Mouse (Mus musculus): ENCODE results near the gene Mrpl14. TPM values are rescaled to one million over a fixed set of nuclear protein-coding genes. Genes with fewer than 3 reads are reported as not detected.

Mrpl14 gene
- total RNA-seq, 2 experiments from 2014 or later, result 42.0 to 45.8 TPM

DNA sequence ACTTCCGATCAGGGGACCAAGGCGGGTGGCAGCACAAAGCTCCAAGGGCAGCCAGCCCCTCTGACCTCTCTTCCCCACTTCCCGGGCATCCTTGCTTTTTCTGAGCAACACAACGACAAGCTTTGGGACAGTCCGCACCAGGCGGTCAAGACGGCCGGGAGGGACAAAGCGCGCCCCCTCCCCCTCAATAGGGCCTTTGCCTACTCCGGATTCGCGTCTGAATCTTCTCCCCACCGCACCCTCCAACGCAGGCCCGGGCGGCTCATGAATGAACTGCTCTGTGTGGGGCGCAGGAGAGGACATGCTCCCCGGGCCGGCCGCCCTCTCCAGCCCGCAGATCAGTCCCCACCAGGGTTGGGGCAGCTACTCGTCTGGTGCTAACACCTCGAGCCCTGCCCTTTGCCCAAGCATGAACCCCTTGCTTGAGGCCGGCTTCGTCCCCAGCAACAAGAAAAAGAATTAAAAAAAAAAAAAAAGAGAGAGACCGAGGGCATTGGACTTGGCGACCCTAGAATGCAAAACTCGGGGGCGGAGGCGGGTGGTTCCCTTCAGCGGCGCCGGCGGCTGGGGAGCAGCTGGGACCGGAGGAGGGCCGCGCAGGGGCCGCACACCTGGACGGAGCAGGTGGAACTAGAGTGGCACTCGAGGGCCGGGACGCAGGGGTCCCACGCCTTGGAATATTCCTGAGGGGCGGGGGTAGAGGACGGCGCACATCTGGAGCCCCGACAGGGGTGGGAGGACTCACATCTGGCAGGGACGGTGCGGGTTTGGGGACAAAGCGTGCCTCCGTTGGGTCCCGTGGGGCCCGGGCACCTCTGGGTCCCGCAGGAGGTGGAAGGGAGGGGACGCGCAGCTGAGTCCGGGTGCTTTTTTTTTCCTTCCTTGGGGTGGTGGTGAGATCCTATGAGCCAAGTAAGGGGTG lies 690 bp upstream of the Mrpl14 start:
- peak; percentile 48 to 49 for DNase-seq (ENCODE audit: low spot score in 2 of 2)

DNA sequence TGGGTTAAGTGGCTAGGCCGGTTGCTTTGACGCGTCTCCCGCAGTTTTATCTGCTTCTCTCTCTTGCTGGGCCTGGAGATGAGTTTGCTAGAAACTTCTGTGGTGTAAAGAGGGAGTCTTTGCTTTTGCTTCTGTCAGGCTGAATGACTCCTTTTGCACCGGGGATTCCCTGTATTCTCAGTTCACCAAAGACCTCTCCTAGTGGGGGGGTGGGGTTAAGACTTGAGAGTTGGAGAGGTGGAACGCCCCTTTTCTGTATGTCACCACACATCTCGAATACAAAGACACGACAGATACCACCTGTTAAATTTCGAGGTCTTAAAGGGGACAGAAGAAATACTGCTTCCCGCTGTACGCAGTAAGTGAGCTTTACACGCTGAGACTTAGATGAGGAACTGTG lies 594 bp downstream of the Mrpl14 start, which contains the start of gene Tmem63b:
Tmem63b (minus strand) TSS at position 190 of the 400 bp plus-strand sequence.
- DNase-seq (ENCODE audit: low spot score in 2 of 2), result no peak

DNA sequence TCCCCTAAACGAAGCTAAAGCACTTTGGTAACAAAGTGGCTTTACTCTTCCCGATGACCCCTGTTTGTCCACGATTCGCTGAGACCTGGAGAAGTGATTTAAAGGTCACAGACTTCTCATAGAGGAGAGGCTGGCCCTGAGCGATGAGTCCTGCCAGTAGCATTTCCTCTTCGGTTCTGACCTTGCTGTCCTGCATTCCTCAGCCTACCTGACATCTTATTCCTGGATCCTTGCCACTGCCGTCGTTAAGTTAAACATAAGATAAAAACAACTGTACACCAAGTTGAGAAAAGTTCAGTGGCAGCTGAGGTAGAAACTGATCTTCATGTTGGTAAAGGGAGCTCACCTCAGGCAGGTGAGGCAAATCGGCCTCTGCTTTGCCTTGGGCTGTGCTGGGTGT lies 3.0 kb downstream of the Mrpl14 start:
- no peak for DNase-seq (ENCODE audit: low spot score in 2 of 2)

DNA sequence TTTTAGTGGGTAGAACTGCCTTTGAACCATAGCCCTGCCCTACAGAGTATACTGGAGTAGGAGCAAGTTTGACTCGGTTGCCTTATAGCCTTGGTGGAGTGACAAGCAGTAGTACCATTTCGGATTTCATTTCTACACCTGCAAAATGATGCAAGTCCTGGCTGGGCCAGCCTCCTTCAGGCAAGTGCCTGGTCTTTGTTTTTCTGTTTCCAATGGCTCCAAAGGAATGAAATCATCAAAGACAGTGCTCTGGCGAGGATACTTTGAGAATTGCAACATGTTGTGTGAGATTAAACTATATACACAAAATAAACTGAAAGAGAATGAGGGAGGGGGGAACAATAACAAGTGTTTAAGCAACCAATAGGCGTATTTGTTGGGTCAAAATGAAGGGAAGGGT lies 3.9 kb downstream of the Mrpl14 start:
- no peak for DNase-seq (ENCODE audit: low spot score in 2 of 2)

DNA sequence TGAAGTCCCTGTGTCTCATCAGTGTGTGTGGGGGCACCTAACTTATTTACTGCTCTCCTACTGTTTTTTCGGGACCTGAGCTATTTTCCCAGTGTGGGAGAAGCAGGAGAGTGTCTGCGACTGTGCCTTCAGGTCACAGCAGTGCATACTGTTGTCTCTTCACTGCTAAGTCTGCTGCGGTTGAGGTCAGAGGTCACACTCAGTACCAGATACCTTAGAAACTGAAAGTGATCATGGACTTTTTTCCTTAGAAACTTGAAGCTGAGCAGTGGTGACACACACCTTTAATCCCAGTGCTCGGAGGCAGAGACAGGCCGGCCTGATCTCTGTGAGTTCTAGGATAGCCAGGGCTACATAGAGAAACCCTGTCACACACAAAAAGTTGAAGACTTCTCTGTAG lies 6.0 kb downstream of the Mrpl14 start:
- DNase-seq (ENCODE audit: low spot score in 2 of 2), result no peak

DNA sequence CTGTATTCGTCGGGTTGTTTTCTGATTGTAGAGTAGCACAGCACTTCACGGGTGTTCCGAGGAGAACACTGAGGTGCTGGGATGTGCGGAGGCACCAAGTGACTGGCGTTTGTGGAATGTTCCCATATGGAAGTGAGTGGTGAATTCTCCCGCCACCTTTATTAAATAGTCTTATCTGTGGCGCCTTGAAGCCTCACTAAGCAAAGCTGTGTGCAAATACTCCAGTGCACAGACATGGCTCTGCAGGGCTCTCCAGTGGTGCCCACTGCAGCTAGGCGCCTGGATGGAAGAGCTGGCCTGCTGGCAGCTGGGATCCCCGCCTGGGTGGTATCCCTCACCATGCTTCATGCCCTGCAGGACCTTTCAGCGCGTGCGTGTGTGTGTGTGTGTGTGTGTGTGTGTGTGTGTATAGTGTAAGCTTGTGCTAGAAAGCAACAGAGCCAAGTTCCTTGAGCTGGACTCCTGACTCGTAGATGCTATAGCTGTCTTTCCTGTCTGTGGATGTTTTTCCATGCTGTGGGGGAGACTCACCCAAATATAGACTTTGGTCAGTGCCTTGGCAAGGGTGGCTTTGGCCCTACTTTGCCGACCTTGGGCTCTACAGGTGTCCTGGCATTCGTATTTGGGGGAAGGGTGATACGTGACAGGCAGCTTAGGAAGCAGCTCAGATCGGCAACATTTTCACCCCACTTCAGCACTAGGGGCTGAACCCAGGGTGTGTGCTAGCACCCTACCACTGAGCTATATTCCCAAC lies 7.9 kb downstream of the Mrpl14 start:
- DNase-seq (ENCODE audit: low spot score in 2 of 2), result no peak

DNA sequence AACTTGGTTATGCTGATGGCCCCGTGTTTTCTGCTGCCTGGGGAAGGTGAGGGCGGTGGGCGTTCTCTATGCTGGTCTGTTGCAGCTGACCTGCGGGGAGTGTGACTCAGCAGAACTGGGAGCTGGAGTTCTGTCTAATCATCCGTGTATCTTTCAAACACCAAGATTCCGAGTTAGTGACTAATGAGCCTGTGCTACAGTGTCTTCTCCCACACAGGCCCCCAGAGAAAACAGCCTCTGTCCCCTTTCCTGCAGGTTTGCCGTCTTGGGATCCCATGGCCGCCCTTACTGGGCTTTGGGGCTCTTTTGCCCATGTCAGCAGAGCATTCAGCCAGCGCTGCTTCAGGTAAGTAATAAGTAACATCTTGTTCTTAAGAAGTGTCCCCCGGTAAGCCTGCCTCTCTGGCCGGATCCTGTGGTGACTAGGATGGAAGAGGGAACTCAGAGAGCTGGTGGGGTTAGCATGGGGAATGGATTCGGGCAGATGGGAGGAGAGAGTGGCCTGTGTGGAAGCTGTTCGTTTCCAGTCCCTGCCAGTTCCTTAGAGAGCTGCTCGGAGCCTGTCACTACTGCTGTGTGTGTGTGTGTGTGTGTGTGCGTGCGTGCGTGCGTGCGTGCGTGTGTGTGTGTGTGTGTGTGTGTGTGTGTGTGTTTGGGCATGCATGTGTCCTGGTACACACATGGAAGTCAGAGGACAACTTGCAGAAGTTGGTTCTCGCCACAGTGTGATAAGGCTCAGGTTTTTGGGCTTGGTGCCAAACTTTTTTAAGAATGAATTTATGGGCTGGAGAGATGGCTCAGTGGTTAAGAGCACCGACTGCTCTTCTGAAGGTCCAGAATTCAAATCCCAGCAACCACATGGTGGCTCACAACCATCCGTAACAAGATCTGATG lies 9.4 kb downstream of the Mrpl14 start:
- no peak for DNase-seq (ENCODE audit: low spot score in 2 of 2)

DNA sequence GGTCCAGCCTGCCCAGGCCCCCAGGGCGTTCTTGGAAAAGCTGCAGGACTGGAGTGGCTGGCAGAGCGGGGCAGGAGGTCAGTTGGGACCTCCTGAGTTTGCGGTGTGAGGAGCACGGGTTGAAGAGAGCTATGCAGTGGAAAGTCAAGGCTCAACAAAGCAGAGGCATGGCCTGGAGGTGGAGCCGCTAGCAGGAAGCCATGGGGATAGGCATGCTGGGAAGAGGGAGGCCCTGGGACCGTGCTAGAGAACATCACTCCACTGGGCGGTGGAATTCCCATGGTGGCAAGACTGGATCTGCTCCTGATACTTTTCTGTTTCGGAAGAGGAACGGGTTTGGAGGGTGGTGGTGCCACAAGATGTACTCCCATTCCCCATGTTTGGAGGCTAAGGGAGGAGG lies 10.9 kb downstream of the Mrpl14 start:
- no peak for DNase-seq (ENCODE audit: low spot score in 2 of 2)

DNA sequence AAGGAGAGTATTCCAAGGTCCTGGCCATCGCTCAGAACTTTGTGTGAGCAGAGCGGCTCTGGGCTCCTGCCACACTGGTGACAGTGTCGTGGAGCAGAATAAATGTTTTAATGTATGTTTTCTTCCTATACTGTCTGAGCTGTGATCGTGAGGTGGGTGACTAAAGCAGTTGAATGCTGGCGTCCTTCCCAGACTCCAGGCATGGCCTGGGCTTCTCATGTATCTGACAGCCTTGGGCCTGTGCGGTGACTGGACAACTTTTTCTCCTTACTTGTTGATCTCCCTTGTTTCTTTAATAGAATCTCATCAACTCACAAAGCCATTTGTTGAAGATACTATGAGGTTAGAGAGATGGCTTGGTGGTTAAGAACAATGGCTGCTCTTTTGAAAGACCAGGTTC lies 12.2 kb downstream of the Mrpl14 start:
- DNase-seq (ENCODE audit: low spot score in 2 of 2), result no peak

DNA sequence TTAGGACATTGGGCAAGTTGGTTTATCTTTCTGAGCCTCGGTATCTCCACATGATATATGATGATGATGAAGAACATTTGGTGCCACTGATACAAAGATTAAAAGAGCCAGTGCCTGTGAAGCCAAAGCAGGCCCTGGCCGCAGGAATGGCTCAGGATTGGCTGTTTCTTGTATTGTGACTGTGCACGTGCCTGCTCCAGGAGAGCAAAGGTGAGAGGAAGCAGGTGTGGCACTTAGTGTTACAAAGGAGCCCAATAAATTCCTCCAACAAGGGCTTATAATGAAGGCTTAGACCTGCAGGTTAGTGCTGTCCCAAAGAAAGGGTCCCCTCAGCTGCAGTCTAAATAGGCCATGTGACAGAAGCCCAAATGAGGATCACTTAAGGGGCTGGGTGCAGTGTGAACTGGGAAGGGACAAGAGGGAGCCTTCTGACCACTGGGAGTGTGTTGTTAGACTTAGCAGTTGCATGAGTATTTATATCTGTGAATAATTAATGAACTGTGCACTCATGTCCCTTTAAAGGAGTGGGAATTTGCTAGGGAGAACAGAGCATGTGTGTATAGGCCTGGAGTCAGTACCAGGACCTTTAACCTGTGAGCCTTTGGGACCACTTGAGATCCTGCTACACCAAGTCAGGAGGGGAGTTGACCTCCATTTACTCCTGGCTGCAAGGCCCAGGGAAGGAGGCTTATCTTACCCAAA lies 13.1 kb downstream of the Mrpl14 start:
- DNase-seq (ENCODE audit: low spot score in 2 of 2), result no peak

DNA sequence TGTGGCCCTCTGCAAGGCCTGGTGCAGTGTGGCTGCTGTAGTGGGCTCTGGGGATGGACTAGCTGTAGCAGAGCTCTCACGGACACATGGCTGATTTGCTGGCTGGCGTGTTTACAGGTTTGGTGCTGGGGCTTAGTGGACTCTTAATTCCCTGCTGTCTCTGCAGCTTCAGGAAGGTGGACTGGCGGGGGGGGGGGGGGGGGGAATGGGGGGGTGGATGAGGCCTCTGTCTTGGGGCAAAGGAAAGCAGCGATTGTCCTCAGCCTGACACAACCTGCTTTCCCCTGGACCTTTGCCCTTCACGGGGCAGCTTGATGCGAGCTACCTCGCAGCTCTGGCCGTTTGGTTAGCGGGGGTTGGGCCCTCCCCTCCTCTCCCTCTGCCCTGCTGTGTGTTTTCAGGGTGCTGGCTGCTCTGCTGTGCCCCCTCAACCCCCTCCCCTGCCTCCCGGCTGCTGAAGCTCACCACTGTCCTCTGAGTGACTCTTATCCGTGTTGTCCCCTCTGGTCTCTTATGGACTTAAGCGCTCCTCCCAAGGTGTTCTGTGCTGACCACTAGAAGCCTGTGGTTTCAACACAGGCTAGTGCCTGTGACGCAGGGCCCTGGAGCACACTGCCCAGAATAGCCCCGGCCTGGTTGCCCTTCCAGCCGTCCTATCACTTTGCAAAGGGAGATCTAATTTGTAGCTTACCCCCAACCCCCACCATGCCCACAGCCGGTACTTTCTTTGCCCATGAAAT lies 14.5 kb downstream of the Mrpl14 start:
- DNase-seq (ENCODE audit: low spot score in 2 of 2), result no peak

DNA sequence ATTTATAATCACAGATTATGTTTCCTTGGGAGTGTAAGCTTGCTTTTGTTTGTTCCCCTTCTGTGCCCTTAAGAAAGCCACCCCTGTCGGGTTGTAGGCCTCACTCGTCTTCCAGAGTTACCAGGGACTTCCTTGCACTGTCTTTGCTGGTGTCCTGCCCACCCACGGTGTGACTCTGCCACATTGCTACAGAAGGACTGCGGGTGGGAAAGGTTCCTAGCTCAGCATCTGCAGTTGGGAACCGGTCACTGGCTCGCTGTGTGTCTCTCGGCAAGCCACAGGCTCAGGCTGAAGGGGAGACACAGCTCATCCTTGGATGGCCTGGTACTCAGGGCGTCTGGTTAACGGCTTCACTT lies 15.1 kb downstream of the Mrpl14 start:
- DNase-seq (ENCODE audit: low spot score in 2 of 2), result no peak

DNA sequence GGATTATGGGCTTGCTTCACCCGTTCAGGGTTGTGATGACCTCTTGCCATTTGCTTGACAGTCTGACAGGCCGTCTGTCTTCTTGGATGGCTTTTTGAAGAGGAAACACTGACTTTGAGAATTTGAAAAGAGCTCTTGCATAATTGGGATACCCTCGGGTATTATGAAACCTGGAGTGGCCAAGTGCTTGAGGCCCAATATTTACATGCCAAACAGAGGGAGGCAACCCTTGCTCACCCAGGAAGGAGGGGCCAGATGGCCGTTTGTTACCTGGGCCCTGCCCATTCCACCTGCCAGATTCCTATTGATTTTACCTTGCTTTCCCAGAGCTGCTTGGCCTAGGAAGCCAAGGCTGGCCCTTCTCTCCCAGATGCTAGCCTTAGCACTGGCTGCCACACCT lies 16.1 kb downstream of the Mrpl14 start:
- DNase-seq (ENCODE audit: low spot score in 2 of 2), result no peak

DNA sequence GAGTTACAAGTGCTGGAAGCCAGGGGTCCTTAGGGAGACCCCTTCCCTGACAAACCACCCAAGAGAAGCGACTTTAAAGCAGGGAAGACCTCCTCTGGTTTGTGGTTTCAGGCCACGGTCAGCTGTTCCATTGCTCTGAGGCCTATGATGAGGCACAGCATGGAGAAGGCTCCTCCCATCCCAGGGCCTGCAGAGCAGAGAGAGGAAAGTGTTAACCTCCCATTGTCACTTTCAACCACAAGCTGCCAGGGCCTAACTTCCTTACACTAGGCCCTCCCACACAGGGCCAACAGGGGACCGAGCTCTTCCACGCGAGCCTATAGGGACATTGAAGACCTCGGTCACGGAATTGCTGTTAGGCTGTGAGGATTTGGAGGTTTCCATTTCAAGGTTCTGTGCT lies 17.1 kb downstream of the Mrpl14 start:
- no peak for DNase-seq (ENCODE audit: low spot score in 2 of 2)

DNA sequence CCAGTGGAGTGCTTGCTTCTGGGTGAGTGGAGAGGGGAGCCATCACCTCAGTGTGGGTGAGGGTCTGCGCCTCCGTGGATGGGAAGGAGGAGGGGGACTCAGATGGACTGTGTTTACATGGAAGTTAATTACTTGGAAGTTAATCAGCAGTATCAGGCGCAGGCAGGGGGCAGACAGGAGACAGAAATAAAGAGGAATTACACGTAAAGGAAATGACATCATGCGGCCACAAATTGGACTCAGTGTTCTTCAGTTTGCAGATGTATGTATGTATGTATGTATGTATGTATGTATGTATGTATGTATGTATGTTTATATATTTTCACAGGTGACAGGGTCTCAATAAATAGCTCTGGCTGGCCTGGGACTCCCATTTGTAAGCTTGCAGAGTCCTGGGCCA lies 20.7 kb downstream of the Mrpl14 start:
- no peak for DNase-seq (ENCODE audit: low spot score in 2 of 2)

DNA sequence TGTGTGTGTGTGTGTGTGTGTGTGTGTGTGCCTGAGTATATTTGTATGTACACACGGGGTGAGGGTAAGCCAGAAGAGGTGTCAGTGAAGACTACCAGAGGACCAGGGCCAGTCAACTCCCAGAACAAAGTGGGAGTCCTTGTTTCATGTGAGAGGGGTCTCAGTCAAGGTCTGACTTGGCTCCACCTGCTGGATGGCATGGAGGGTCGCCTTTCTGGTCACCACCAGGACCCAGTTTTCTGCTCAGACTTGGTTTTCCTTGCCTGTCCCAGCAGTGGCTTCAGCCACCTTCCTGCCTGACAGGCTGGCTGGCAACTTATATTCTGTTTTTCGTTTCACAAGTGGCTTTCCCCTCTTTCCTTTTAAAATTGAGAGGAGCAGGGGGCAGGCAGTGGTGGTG lies 21.3 kb downstream of the Mrpl14 start:
- DNase-seq (ENCODE audit: low spot score in 2 of 2), result no peak

DNA sequence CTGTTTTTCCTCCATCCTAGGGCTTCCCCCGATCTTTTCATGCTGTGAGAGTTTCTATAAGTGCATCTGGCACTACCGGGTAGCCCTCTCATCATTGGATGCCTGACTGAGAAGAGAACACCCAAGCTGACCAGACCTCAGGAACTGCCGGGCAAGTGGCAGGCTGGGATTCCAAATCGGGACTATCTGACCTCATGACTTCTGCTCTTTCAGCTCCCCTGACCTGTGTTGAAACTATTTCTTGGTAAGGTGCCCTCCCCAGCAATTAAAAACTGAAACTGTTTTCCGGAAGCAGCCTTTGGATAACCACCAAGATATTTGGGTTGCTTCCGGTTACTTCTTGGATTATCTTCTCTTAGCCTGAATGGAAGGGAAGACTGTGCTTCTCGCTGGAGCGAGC lies 22.1 kb downstream of the Mrpl14 start:
- DNase-seq (ENCODE audit: low spot score in 2 of 2), result no peak

DNA sequence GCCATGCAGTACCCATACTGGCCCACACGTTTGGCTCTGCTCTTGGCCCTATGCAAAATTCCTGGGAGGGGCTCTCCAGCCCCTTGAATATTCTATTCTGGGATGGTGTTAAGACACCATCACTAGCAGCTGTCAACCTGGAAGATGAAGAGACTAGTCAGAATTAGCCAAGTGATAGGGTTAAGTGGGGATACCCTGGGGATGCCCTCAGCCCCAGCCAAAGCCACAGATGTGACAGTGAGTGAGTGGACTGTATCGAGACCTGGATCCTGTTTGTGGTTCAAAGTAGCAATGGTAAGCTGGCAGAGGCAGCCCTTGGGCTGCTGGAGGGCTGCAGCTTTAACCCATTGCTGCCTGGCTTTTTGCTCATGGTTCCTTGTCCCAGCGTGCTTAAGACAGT lies 23.7 kb downstream of the Mrpl14 start:
- no peak for DNase-seq (ENCODE audit: low spot score in 2 of 2)

DNA sequence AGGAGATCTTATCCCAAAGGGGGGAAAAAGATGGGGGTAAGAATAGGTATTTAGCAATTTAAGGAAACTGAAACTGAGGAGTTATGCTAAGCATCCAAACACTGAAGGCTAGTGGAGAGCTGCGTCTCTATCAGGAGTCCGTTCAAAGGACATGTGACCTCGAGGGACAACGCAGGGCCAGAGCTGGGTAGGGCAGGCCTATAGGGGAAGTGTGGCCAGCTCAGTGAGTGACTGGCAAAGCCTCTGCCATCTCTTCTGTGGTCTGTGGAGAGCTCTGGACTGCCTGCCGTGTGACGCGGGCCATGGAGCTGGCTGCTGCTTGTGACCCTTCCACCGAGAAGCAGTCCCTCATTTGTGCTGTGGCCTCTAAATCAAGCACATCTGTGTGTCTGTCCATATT lies 24.3 kb downstream of the Mrpl14 start:
- DNase-seq (ENCODE audit: low spot score in 2 of 2), result no peak

DNA sequence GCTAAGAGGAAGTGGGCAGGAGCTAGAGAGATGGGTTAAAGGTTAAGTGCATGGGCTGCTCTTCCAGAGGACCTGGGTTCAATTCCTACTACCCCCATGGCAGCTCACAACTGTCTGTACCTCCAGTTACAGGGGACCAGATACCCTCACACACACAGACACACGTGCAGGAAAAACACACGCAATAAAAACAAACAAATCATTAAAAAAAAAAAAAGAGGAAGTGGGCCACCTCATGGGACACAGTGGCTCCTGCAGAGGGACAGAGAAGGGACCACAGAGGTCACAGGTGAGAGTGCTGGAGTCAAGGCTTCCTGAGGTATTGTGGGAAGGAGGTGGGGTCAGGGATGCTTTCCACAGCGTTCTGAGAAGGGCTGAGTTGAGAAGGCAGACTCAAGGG lies 25.4 kb downstream of the Mrpl14 start:
- no peak for DNase-seq (ENCODE audit: low spot score in 2 of 2)
